Mouse (Mus musculus) hindbrain, embryonic 13.5 days (tissue): ENCODE results near the gene Rnf215. TPM values are rescaled to one million over a fixed set of nuclear protein-coding genes. Genes with fewer than 3 reads are reported as not detected.

Experiments
- ATAC-seq: fragments of 200-750 bp; cut with Nextera tagmentation; 2 replicates; pipeline ENCODE4 v1.8.0; 2017; ENCODE audit warnings: moderate TSS enrichment; ENCODE audit not compliant: low FRiP score
- H3K27ac ChIP-seq: fragments of 300-500 bp; sonication (generic); 2 replicates; pipeline ENCODE4 v1.5.1; 2015; ENCODE audit warnings: inconsistent platforms, mild to moderate bottlenecking, moderate library complexity
- H3K27me3 ChIP-seq: fragments of 300-500 bp; sonication (generic); 2 replicates; pipeline ENCODE4 v1.6.1; 2015; ENCODE audit warnings: mild to moderate bottlenecking, inconsistent platforms
- H3K36me3 ChIP-seq: fragments of 300-500 bp; sonication (generic); 2 replicates; pipeline ENCODE4 v1.6.1; 2015; ENCODE audit warnings: mild to moderate bottlenecking, inconsistent platforms
- H3K4me1 ChIP-seq: fragments of 300-500 bp; sonication (generic); replicated peaks from 2 replicates; pipeline ENCODE4 v1.6.1; 2015; ENCODE audit warnings: inconsistent platforms
- H3K4me2 ChIP-seq: fragments of 300-500 bp; sonication (generic); 2 replicates; pipeline ENCODE4 v1.6.1; 2015; ENCODE audit warnings: inconsistent platforms, mild to moderate bottlenecking, moderate library complexity
- H3K4me3 ChIP-seq: fragments of 300-500 bp; sonication (generic); 2 replicates; pipeline ENCODE4 v1.5.1; 2015; ENCODE audit warnings: mild to moderate bottlenecking, inconsistent platforms
- H3K9ac ChIP-seq: fragments of 300-500 bp; sonication (generic); 2 replicates; pipeline ENCODE4 v1.6.1; 2015; ENCODE audit warnings: mild to moderate bottlenecking, inconsistent platforms
- H3K9me3 ChIP-seq: fragments of 300-500 bp; sonication (generic); 2 replicates; pipeline ENCODE4 v1.6.1; 2016; ENCODE audit warnings: inconsistent platforms
- WGBS: fragments of 180-500 bp; shearing (Covaris S2); methylation state at CpG from one replicate; pipeline ENCODE4 v1.1.7; 2015; 5-methylcytosine and 5-hydroxymethylcytosine counted together
- microRNA-seq: library from miRNA; unstranded; fragments of <30 nt; microRNA quantifications from one replicate; pipeline ENCODE4, GENCODE M21; 2016
- polyA plus RNA-seq: library from polyadenylated mRNA; unstranded; fragments of >200 nt; fragmentation: Nextera tagmentation; extraction: Ambion mirVana; gene quantifications from 2 replicates; pipeline ENCODE4 v1.2.1, GENCODE M21; 2015

Rnf215 gene
- polyA plus RNA-seq, 1 experiment from 2014 or later = 44.0 TPM

DNA sequence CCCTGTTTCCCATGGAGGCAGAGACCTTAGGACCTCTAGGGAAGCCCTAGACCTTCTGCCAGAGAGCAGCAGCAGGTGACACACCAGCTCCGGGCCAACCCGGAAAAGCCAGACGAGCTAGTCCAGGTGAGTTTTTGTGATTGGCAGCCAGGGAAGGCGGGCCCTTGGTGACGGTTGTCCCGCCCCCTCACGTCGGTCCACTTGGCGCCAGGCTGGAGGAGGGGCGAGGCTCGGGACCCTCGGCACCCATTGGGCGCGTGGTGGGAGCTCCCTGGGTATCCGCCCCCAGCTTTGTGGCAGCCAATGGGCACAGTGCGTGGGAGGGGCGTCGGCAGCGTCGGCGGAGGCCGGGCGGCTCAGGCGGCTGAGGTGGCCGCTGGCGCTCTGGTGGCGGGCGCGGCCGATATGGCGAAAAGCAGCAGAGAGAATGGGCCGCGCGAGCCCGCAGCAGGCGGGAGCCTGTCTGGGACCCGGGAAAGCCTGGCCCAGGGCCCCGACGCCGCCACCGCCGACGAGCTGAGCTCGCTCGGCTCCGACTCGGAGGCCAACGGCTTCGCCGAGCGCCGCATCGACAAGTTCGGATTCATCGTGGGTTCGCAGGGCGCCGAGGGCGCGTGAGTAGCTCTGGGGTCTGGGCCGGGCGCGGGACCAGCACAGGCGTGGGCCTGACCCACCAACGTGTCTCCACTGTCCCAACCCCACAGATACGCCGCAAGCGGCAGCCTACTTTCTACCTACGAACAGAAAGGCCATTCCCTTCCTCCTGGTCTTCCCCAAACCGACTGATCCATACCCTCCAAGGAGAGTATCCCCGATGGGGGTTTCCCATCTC, 51.7 kb downstream of the Rnf215 start, which contains the start of gene Tbc1d10a:
Gene Tbc1d10a, plus strand, starts transcription at position 304 of the 832 bp plus-strand sequence.
- Histone ChIP-seq H3K4me1 (peaks cover 23% of the 10 kb centered on the region), H3K9me3 (no peaks in the 10 kb centered on the region), H3K27me3 (no peaks in the 10 kb centered on the region), H3K9ac (peak within 1 kb of the TSS; percentile 93), H3K4me2 (peak within 1 kb of the TSS; percentile 88), H3K36me3 (peaks cover 19% of the 10 kb centered on the region), H3K4me3 (peak within 1 kb of the TSS; percentile 80), H3K27ac (peak within 1 kb of the TSS; percentile 72)
- under 1% methylated on average over 70 of the region's 71 CpGs for WGBS
- peak; percentile 99 for ATAC-seq

DNA sequence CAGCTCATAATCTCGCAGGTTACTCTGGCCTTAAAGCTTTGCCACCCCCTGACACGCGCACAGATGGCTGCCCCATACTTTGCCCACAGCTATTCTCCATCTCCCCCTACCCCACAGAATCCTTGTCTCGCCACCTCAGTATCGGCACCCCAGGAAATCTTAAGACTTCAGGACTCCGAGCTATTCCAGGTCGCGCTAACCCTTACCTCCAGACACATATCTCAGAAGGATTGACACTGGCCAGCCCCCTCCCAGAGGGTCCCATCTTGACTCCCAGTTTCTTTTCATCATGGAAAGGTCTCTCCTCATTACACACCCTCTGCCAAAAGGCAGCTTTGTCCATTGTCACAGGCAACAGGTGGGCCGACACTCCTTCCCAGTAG, 52.3 kb downstream of the Rnf215 start:
- no peak; the same call in 1 of the 2 replicates for ATAC-seq
- H3K27ac ChIP-seq = peak overlapping the region; percentile 72; the same call in 1 of the 2 replicates

DNA sequence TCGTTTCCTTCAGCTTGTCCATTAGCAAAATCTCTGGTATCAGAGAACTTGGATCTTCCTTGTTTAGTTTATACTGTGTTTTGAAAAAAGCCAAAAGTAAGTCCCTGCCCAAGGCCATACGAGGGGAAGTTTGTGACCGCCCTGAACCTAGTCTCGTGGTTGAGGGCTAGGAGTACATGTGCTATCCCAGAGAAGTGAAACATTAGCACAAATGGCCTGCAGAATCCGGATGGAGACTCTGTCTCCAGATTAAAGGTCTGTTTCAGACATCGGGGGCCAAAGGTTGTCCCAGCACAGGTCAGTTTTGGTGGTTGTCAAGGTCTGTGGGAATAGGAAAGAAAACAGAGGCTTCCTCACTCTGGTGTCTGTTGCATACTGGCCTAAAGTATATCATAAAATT, 54.2 kb downstream of the Rnf215 start:
- Histone ChIP-seq H3K9me3 (no peaks in the 10 kb centered on the region), H3K4me3 (no peak overlapping the region), H3K9ac (no peak overlapping the region), H3K4me1 (peaks cover 33% of the 10 kb centered on the region), H3K36me3 (no peaks in the 10 kb centered on the region), H3K27ac (no peak overlapping the region), H3K4me2 (no peak overlapping the region), H3K27me3 (no peaks in the 10 kb centered on the region)
- WGBS = 89% methylated on average over 6 of the region's 6 CpGs
- ATAC-seq = no peak

More for the DNA sequence above, 52.3 kb downstream of the Rnf215 start:
- Histone ChIP-seq H3K9me3 (no peaks in the 10 kb centered on the region), H3K9ac (peak overlapping the region; percentile 93), H3K4me1 (peaks cover 26% of the 10 kb centered on the region), H3K4me2 (peak overlapping the region; percentile 88), H3K36me3 (peaks cover 14% of the 10 kb centered on the region), H3K4me3 (peak overlapping the region; percentile 80), H3K27me3 (no peaks in the 10 kb centered on the region)
- 19% methylated on average over 9 of the region's 9 CpGs for WGBS

DNA sequence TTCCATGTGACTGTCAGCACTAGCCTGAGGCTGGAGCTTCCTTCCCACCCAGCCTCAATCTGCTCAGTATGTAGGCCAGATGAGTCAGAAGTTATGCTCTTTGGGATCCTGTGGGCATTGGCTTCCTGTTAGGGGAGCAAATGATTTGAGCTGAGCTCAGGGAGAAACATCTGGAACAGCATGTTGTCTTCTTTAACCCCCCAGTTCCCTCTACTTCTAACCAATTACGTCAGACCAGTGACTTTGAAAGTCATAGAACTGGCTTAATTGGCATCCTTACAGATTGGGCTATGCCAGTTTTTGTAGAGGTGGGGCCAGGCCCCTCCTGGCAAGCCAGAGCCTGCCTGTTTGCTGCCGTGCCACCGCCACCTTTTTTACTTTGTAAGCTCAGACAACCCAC, 55.7 kb downstream of the Rnf215 start:
- WGBS = 76% methylated on average over 3 of the region's 3 CpGs
- no peak for ATAC-seq

More for the DNA sequence above, 55.7 kb downstream of the Rnf215 start:
- Histone ChIP-seq H3K9ac (peak overlapping the region; percentile 10; the same call in 1 of the 2 replicates), H3K36me3 (no peaks in the 10 kb centered on the region), H3K4me2 (no peak overlapping the region), H3K27ac (no peak overlapping the region), H3K27me3 (no peaks in the 10 kb centered on the region), H3K9me3 (no peaks in the 10 kb centered on the region), H3K4me3 (no peak overlapping the region), H3K4me1 (peaks cover 33% of the 10 kb centered on the region)

Small RNA genes within 50 kb of the gene (microRNA-seq; reads per million reads assigned to microRNA genes)
- gene Mir3060 = 5.4 reads per million, percentile 16 among the genes with 10 or more reads in this experiment

Other genes with a start within 250 kb of the Rnf215 start
- gene 4921536K21Rik, start 240.1 kb upstream of the Rnf215 start, polyA plus RNA-seq = 0.47 and 0.84 TPM in 2 replicates
- gene Dusp18, start 240.0 kb upstream of the Rnf215 start, polyA plus RNA-seq = 33.8 and 35.2 TPM in 2 replicates
- 11.1 and 11.4 TPM in 2 replicates for gene Slc35e4, start 220.5 kb upstream of the Rnf215 start, polyA plus RNA-seq
- 28.4 and 28.5 TPM in 2 replicates for gene Tcn2, start 203.0 kb upstream of the Rnf215 start, polyA plus RNA-seq
- 60.7 and 60.9 TPM in 2 replicates for gene Pes1, start 171.2 kb upstream of the Rnf215 start, polyA plus RNA-seq
- gene 4930556J24Rik, start 158.4 kb upstream of the Rnf215 start, polyA plus RNA-seq = not detected in 2 replicates
- gene Gal3st1, start 151.6 kb upstream of the Rnf215 start, polyA plus RNA-seq = 4.0 and 4.3 TPM in 2 replicates
- gene Sec14l4, start 103.7 kb upstream of the Rnf215 start, polyA plus RNA-seq = not detected in 2 replicates
- 0.08 and 0.35 TPM in 2 replicates for gene Sec14l3, start 70.4 kb upstream of the Rnf215 start, polyA plus RNA-seq
- 5.7 and 6.2 TPM in 2 replicates for gene Mtfp1, start 39.8 kb upstream of the Rnf215 start, polyA plus RNA-seq
- gene Sec14l2, start 11.8 kb upstream of the Rnf215 start, polyA plus RNA-seq = 2.3 and 3.4 TPM in 2 replicates
- gene Ccdc157, start 25.1 kb downstream of the Rnf215 start, polyA plus RNA-seq = 7.2 and 8.1 TPM in 2 replicates
- gene Sf3a1, start 25.1 kb downstream of the Rnf215 start, polyA plus RNA-seq = 54.3 and 55.1 TPM in 2 replicates
- 26.1 and 28.0 TPM in 2 replicates for gene Tbc1d10a, start 51.6 kb downstream of the Rnf215 start, polyA plus RNA-seq
- gene Castor1, start 83.0 kb downstream of the Rnf215 start, polyA plus RNA-seq = 2.2 and 2.3 TPM in 2 replicates
- 0.14 TPM in 1 of 2 replicates, not detected in the other for gene Osm, start 101.2 kb downstream of the Rnf215 start, polyA plus RNA-seq
- 0.08 TPM in 1 of 2 replicates, not detected in the other for gene Lif, start 122.4 kb downstream of the Rnf215 start, polyA plus RNA-seq